Mouse (Mus musculus) gonadal fat pad, adult 2 months (tissue): Measurements from ENCODE around the gene Taf1d. TPM values are rescaled to one million over a fixed set of nuclear protein-coding genes. Genes with fewer than 3 reads are reported as not detected.
"Not testable (repeated sequence)": the region's sequence is repeated elsewhere in the genome, so short reads cannot be mapped to it uniquely, and the experiment has no call there.

ENCODE experiments used
- DNase-seq: peaks from one replicate; pipeline ENCODE4 v3.0.0-alpha.2; 2012; ENCODE audit warnings: low read depth
- polyA plus RNA-seq: library from polyadenylated mRNA; depleted of rRNA; stranded (reverse); fragments of >200 nt; gene quantifications from 2 replicates; pipeline ENCODE4 v1.2.3, GENCODE M21; 2012; rRNA removed

Gene Taf1d
- 10.8 and 11.5 TPM in 2 replicates for polyA plus RNA-seq

DNA sequence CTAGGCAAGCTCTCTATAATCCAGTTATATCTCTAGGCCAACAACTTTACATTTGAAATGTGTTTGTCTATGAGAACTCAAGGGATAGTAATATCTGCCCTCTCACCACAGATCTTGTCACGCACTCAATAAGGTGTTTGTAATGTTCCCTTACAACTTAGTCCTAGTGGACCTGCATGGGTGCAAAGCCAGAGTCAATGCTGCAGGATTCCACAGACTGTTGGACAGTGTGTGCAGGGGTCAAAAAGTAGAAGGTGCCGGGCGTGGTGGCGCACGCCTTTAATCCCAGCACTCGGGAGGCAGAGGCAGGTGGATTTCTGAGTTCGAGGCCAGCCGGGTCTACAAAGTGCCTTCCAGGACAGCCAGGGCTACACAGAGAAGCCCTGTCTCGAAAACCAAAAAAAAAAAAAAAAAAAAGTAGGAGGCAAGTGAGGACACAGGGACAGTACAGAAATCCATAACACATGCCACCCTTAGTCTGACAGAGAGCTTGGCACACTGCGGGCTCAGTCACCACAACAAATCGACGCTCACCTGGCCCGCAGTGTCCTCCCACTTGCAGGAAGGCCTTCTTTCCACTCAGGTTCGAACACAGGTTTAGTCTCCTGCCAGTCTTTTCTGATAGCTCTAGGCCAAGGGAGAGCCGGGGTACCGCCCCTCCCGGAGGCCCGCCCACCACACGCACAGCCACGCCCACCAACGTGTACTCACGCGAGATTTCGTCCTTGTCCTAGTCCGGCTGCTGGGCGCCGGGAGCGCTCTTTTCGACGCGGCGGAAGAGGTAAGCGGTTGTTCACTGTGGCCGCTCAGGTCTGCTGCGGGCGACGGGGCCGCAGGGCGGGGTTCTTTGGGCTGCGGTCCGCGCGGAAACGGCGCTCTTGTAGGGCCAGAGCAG lies at the start of gene Taf1d:
Taf1d (plus strand) TSS at position 712 of the 895 bp plus-strand sequence.
- no peak for DNase-seq

DNA sequence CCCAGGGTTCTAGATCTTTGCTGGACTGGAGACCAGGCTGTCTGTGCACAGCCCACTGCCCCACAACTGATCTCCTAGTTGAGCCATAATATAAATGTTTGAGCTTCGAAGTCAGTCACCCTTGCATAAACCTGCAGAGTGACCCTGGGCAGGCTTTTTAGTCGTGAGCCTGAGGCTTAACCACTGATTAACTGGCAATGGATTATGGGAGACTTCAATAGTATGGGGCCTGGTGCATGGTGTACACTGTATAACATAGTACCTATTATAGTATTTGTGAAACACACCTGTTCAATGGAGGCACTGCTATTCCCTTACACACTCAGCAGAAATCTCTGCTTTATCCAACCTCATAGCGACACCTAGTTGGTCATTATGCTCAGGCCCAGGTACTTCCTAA lies 49.8 kb upstream of the Taf1d start:
- no peak for DNase-seq

DNA sequence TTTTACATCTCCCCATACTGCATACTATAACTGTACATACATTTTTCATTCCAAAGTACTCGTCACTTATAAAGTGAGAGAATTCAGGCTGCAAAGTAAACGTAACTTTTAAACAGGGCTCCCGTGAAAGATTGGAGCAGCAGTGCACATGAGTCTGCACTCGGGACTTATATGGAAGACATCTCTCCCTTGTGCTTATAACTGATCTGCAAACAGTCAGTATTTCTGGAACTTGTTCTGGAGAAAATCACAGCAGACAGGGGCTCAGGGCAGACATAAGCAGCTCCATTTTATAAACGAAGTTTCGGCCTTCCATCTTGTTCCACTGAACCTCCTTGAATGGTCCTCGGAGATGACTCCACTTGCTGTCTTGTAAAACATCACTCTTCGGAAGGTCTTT lies 44.0 kb upstream of the Taf1d start:
- DNase-seq: no peak

DNA sequence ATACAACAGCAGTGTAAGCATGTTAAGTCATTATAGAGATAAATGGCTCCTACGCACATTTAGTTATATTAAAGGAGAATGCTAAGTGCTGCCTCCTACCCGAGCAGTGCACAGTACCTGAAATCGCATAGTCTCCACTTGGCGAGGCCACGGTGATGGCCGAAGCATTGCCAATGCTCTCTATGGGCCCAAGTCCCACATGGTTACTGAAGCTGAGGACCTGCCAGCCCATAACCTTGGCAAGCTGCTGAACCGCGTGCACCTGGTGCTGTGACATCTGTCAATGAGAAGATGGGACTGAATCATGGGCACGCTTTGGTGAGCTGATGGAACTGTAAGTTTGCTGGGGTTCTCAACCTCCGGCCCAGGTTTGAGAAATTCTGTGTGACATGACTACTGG lies 42.5 kb upstream of the Taf1d start:
- DNase-seq: no peak

DNA sequence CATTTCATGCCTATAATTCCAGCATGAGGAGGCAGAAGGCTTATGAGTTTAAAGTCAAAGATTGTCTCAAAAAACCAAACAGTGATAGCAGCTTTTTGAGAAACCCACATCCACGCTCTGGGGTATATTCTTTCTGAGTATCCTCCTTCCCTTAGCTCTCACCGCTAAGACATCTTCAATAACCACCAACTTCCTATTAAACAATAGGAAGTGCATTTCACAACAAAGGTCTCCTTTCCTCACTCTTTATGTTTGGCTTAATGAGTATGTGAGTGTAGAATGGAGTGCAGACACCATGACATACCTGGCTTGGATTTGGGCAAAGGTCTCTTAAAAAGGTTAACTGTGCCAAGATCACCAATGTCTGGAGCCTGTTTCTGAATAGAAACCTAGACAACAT lies 32.0 kb upstream of the Taf1d start:
- no peak for DNase-seq

DNA sequence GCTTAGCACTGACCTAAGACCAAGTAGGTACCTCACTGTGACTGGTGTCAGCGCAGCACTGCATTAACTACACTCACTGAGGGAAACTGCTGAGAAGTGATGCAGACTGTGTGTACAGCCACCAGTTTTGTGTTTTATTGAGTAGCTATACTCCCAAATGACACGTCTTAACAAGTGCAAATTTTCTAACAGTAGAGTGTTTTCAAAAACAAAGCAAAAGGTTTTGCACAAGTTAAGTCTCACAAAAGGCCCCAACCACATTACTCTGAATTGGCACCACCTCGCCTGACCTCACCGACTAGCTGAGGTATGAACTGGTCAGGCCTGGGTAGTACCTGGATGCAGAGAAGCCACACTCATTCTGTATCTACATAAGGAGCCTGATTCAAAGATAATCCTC lies 29.2 kb upstream of the Taf1d start:
- no peak for DNase-seq

DNA sequence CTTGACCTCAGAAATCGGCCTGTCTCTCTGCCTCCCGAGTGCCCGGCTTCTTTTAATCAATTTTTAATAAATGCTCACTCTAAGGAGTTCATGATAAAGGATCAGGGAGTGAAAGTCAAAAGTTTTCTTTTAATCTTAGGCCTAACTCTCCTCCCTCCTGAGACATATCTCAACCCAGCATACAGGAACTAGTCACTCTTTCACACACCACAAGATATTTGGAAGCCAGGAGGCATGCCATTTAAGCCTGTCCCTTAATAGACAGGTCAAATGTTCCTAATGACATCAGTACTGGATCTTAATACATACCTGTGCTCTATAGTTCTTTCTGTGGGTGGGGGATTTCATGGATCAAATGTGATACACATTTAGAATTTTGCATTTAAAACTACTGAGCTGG lies 27.7 kb upstream of the Taf1d start:
- no peak for DNase-seq

DNA sequence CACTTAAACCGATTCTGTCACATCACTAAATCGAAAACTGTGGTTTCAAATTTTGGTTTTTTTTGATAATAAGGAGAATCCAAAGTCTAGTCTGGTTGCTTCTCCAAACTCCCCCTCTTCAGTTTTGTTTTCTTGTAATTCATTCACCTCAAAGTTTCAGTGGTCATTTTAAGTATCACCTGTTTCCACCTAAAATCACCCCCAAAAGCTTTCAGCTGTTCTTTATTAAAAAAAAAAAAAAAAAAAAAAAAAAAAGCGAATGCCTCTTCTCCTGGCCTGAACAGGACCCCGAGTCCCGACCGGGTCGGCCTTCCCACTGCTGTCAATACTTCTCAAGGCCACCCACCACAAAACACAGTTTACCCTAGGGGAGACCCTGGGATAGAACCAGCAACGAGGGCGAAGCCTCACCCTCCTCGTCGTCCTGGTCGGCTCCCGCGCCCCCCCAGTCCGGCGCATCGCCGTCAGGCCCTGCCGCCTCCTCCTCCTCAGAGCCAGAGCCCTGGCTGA lies 26.8 kb upstream of the Taf1d start:
- no peak for DNase-seq

DNA sequence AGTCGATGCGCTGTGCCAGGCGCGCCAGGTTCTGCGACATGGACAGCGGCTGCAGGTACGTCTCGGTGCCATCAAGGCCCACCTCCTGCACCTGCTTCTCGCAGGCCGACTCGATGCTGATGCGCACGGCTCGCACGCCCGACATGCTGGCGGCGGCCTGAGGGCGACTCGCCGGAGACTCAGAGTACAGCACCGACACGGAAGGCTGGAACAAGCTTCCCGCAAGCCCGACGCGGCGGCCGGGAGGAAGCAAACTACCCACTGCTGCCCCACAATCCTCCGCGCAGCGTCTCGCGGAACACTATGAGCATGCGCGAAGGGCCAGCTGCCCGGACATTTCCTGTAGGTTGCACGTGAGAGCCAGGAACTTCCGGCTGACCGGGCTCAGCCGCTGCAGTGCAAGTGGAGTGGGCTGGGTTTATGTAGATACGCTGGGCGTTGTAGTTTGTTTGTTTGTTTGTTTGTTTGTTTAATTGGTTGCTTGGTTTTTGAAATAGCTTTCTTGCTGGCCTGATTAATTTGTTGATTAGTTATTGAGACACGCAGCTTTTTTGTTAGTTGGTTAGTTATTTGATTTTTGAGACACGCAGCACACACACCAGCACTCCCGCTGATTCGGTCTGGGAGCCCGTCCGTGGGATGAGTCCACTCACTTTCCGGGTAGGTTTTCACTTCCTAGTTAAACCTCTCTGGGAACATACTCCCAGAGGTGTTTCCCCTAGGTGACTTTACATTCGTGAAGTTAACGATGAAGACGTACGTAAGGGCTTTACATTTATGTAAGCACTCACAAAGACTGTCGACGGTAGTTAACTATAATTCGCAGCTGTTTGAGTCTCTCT lies 26.1 kb upstream of the Taf1d start, which contains the start of gene Med17:
Med17 (minus strand) TSS at position 283 of the 842 bp plus-strand sequence.
- peak; percentile 46 for DNase-seq

DNA sequence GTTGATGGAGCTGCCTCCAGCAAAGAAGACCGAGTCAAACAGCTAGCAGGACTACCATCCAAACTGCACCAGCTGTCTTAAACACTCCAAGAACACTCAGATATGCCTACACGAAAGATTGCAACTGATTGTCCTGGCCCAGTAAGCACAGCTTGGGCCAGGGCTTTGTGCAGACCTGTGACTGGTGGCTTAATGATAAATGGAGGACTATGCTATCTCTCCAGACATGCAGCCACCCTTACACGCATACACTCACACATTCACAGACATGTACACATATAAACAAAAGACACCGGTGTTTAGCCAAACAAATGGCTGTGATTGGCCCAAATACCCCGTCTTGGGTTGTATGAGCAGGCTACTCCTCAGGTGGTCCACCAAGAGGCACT lies 25.5 kb upstream of the Taf1d start:
- DNase-seq: no peak

DNA sequence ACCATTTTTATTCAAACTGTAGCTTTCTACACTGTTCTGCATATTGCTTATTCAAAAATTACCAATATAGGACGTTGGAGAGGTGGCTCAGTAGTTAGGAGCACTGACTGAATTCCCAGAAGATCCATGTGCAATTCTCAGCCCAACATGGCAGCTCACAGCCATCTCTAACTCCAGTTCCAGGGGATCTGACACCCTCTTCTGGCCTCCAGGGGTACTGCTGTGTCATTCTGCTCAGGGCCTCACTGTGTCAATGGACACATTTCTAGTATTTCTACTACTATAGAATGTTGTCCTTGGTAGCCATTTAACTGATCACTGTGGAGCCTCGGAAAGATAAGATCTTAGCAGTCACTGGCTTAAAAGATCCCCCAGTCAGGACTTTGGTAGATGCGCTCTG lies 20.6 kb upstream of the Taf1d start:
- DNase-seq: no peak

DNA sequence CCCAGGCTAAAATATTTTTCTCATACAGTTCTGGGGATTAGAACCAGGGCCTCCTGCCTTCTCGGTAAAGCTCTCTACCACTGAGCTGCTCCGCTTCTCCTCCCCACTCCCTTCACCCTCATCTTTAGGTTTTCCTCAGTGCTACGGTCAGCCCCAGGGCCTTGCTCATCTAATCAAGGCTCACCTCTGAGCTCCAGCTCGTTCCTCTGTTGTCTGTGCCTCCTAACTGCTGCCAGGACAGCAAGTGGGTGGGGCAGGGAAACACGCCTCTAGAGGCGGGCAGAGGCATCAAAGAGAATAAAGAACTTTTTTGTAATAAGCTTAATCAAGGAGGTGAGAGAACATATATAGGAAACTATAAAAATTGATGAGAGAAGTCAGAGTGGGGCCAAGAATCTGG lies 18.2 kb upstream of the Taf1d start:
- no peak for DNase-seq

DNA sequence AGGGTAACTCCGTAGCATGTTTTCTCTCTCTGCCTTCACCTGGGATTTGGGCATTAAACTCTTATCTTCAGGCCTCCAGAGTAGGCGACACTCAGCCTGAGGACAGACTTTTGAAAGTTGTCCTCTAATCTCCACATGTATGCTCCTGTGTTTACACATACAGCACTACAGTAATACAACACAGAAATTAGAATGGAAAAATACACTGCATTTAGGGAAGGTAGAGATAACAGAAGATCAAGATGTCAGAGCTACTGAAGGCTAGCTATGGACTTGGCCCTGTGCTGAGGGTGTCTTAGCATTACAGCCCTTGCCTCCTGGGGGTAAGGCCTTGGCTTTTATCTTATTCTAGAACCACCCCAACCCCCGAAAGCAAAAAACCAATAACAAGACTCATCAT lies 17.6 kb upstream of the Taf1d start:
- no peak for DNase-seq

DNA sequence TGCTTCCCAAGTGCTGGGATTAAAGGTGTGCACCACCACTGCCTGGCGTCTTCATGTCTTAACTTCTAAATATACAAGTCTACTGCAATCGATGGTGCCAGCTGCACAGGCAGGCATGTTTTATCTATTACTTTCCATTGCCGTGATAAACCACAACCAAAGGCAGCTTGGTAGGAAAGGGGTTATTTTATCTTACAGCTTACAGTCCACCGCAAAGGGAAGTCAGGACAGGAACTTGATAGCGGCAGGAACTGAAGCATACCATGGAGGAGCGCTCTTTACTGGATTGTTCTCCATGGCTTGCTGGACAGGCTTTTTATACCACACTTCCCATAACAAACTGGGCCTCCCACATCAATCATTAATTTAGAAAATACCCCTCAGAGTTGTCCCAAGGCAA lies 16.8 kb upstream of the Taf1d start:
- no peak for DNase-seq

DNA sequence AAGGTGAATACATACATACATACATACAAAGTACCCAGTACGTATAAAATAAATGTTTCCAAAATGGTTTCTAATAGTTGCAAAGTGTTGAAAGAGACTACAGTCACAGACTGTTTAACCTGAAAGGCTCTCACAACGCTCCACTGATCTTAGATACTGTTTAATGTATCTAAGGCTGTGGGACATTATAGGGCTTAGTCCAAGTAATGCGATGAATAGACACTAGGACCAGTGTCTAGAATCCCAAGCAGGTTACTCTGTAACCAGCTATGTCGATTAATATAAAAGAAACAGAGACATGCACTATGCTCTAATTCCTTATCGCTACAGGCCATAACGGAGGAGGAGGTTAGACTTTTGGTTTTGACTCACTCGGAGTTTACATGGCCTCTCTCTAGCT lies 8.9 kb upstream of the Taf1d start:
- DNase-seq: no peak

DNA sequence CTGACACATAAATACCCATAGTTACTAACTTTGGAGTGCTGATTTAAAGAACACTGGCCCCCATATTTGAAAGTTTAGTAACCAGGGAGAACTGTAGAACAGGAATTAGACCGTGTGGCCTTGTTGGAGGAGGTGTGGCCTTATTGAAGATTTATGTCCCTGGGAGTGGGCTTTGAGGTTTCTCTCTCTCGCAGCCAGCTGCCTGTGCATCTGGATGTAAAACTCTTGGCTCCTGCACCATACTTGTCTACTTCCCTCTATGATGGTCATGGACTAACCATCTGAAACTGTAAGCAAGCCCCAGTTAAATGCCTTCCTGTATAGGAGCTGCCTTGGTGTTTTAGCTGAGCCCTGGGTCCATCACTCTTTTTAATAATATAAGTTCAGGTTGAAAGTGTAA lies 7.6 kb upstream of the Taf1d start:
- DNase-seq: no peak

DNA sequence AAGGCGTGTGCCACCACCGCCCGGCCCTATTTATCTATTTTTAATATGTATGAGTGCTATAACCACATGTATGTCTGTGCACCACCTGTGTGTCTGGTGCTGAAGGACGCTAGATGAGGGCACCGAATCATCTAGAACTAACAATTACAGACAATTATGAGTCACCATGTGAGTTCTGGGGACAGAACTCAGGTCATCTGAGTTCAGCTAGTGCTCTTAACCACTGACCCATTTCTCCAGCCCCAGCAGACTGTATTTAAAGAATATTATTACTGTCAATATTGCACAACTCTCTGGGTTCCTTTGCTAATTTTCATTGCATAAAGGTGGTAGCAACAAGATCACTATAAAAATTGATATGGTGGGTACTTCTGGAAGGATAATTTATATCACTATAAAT lies 6.0 kb upstream of the Taf1d start:
- no peak for DNase-seq

DNA sequence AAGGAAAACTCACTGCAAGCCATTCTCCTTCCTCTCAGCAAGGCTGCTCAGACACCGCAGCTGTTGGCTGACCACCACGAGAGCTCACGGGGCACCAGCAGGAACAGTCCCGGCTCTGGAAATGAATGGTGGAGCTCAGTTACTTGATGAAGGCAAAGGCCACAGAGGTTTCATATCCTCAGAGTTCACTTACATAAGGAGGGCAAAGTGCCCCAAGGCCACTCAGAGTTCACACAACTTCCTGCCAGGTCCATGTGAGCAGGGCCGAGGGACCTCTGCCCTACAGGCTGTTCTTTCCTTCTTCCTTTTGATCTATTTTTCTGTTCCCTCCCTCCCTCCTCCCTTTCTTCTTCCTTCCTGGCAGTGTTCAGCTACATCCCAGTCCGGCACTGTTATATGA lies 4.6 kb upstream of the Taf1d start:
- DNase-seq: no peak

DNA sequence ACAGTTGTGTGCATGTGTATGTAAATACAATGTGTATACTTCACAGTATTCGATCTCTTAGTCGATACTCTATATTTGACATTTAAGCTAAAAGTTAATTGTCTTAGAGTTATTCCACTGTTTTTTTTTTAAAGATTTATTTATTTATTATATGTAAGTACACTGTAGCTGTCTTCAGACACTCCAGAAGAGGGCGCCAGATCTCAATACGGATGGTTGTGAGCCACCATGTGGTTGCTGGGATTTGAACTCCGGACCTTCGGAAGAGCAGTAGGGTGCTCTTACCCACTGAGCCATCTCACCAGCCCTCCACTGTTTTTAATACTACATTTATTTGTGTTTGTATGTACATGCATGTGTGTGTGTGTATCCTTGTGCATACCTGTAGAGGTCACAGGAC lies 4.0 kb upstream of the Taf1d start:
- DNase-seq: not testable (repeated sequence)

DNA sequence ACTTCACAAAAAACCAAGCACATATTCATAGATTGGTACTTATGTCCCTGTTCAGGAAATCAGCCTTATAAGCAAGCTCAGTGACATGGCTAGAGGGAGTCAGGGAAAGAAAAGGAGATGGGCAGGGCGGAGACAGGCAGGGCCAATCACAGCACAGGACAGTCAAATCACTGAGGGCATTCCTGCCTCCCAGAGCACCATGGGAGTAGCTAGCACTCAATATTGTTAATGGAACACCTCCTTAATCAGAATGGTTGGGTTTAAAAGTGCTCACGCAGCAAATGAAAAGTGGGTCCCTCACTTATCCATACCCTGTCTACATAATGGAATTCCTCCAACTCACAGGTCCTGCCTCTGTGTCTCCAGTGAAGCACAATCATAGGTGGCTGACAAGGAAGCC lies 3.1 kb upstream of the Taf1d start:
- DNase-seq: no peak

DNA sequence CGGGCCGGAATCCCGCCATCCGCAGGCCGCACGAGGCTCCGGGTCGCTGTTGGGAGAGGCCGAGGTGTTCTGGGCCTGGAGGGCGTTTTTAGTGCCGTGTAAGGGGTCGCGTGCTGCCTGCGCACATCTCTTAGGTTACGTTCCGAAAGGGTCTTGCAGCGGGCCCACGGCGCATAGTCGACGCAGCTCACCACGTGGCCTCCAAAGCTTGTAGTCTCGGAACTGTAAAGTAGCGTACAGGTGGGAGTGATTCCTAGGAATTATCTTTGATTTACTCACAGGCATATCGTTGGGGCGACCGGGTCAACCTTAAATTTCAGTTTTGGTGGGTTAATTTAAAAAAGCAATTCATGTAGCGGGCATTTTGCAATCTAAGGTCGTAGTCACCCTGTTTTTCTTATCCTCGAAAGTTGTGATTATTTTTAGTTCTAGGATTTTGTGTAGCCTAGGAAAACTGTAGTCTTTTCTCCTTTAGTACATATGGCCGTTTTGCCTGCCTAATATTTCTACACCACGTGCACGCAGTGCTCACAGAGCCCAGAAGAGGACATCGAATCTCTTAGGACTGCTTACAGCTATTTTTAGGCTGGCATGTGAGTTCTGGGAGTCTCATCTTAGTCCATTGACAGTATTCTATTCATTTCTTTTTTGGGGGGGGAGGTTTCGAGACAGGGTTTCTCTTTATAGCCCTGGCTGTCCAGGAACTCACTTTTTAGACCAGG lies 545 bp downstream of the Taf1d start, which contains the start of gene 4931406C07Rik:
4931406C07Rik (minus strand) TSS at position 51 of the 722 bp plus-strand sequence.
- no peak for DNase-seq

DNA sequence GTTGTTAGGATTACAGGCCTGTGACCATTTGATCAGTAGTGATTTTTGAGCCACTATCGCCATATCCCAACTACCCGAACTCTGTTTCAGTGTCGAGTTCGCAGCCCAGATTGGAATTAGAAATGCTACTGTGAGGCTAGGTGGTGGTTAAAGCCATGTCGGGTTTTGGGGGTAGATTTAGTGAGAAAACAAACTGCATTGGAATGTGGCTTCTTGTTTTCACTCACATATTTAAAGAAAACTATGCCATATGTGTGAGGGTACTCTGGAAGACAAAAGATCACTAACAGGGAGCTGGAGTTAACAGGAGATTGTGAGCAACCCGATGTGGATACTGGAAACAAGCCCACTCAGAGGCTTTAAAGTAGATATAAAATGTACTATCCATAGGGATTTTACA lies 1.2 kb downstream of the Taf1d start:
- DNase-seq: no peak
